Mouse (Mus musculus): ENCODE measurements at regions not wholly inside any gene's neighbourhood (a gene's known extent, or its start where the extent isn't known, plus 50 kb on each side); places are given as distances from the start of the nearest gene placed in this dataset.

DNA sequence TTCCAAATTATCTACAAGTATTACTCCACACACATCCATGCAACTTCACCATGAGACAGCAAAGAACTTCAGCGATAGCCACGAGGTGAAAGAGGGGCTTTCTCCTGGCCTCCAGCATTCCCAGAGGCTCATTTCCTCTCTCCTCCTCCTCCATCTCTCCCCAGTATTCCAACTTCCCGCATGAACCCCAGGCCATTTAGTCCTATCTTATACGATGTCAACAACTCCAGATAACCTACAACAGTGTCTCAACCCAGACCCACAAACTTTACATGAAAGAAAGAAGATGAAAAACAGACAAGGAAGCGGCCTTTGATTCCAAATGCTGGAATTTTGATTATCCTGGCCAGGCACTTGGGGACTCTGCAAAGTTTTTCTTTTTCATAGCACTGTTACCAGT is 63.8 kb upstream of the Tspan2 start:
- no peak for TF ChIP-seq POLR2A (IDR thresholded peaks at IDR 0.05; ENCODE audit: control insufficient read depth, low read depth, low read length)
- no peak for TF ChIP-seq CTCF (IDR thresholded peaks at IDR 0.05; ENCODE audit: control insufficient read depth, insufficient read depth, insufficient replicate concordance, low read depth, low read length)

All from testis, adult 2 months (tissue).